Mouse (Mus musculus): ENCODE measurements around the gene Invs. TPM values are rescaled to one million over a fixed set of nuclear protein-coding genes. Genes with fewer than 3 reads are reported as not detected.
A peak's percentile ranks its signal among the peaks of the same experiment; 100 is the strongest.

The Invs gene
- polyA plus RNA-seq, 1 experiment from 2014 or later, result 2.2 TPM

GRCm38 (mm10) chr4:48428054-48428453 lies 148.5 kb downstream of the Invs start:
- no peak for TF ChIP-seq EP300 (optimal IDR thresholded peaks at IDR 0.05)
- TF ChIP-seq CTCF (IDR thresholded peaks at IDR 0.05; ENCODE audit: low read depth), result no peak
- no peaks in the 10 kb centered on the region for H3K9me3 ChIP-seq (ENCODE audit: control insufficient read depth, low read length)
- peaks cover 14% of the 10 kb centered on the region for H3K36me3 ChIP-seq (ENCODE audit: control insufficient read depth, insufficient read depth, low read length)
- no peak overlapping the region for H3K9ac ChIP-seq (ENCODE audit: low read length)
- H3K4me3 ChIP-seq (ENCODE audit: low read depth, low read length), result no peak overlapping the region
- DNase-seq (ENCODE audit: low spot score), result no peak
- no peak overlapping the region for H3K4me2 ChIP-seq (replicated peaks; ENCODE audit: low read depth)
- 52% methylated on average over 2 of the region's 2 CpGs for WGBS
- no peaks in the 10 kb centered on the region for H3K27me3 ChIP-seq (ENCODE audit: control insufficient read depth, insufficient read depth, low read length)
- H3K27ac ChIP-seq (replicated peaks), result no peak overlapping the region
- H3K4me1 ChIP-seq (replicated peaks; ENCODE audit: control insufficient read depth, insufficient read depth), result no peaks in the 10 kb centered on the region
- no peak for ATAC-seq (ENCODE audit: low FRiP score, low TSS enrichment)

DNA sequence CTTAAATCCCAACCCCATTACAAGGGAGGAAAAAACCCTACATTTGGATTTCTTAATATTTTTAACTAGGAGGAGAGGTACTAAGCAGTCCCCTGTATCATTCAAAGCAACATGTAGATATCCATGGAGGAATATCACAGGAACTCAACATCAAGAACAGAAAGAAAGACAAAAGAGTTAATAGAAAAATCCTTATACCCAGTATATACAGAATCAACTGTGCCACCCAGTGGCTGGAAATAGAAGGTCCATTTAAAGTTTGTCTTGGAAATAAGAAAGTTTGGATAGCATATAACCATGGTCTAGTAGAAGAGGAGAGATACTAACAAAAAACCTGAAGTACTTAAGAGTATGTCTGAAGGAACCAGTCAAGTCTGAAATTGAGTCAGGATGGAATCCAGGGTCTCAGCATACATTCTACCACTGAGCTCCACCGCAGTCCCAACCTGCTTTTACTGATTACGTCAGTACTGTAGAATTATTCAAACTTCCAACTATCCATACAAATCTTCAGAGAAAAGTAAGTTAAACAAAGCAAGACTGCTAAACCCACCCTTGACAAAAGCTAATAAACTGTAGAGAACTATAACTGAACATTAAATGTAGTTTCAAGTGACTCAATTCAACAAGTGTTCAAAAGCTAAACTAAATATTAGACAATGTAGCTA lies 174.7 kb downstream of the Invs start:
- TF ChIP-seq EP300 (optimal IDR thresholded peaks at IDR 0.05), result no peak
- TF ChIP-seq CTCF (IDR thresholded peaks at IDR 0.05; ENCODE audit: low read depth), result peak; percentile 61
- DNase-seq (ENCODE audit: low spot score) (no peak), ATAC-seq (ENCODE audit: low FRiP score, low TSS enrichment) (no peak)
- Histone ChIP-seq H3K4me1 (replicated peaks; ENCODE audit: control insufficient read depth, insufficient read depth) (no peaks in the 10 kb centered on the region), H3K27ac (replicated peaks) (no peak overlapping the region), H3K4me3 (ENCODE audit: low read depth, low read length) (no peak overlapping the region), H3K9ac (ENCODE audit: low read length) (no peak overlapping the region), H3K36me3 (ENCODE audit: control insufficient read depth, insufficient read depth, low read length) (peaks cover 12% of the 10 kb centered on the region), H3K27me3 (ENCODE audit: control insufficient read depth, insufficient read depth, low read length) (no peaks in the 10 kb centered on the region), H3K4me2 (replicated peaks; ENCODE audit: low read depth) (no peak overlapping the region), H3K9me3 (ENCODE audit: control insufficient read depth, low read length) (no peaks in the 10 kb centered on the region)
- 80% methylated on average over 2 of the region's 2 CpGs for WGBS

DNA sequence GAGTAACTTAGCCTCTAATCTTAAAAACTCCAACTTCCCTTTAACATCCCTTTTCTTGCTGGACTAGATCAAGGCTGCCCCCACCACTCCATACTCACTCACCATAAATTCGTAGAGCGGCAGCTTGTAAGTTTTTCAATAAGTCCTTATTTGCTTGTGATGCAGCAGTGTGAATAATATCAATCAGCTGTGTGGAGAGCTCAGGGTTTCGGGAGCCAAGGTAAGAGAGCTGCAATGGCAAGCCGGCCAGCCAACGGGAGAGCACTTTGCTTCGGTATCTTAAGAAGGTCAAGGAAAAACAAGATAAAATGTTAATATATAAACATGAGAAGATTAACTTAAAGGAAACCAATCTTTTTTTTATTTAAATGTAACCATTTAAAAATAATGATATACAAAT lies 178.9 kb downstream of the Invs start:
- Histone ChIP-seq H3K36me3 (ENCODE audit: control insufficient read depth, insufficient read depth, low read length) (peaks cover 13% of the 10 kb centered on the region), H3K27me3 (ENCODE audit: control insufficient read depth, insufficient read depth, low read length) (no peaks in the 10 kb centered on the region), H3K4me1 (replicated peaks; ENCODE audit: control insufficient read depth, insufficient read depth) (no peaks in the 10 kb centered on the region), H3K27ac (replicated peaks) (no peak overlapping the region), H3K9me3 (ENCODE audit: control insufficient read depth, low read length) (no peaks in the 10 kb centered on the region), H3K4me3 (ENCODE audit: low read depth, low read length) (no peak overlapping the region), H3K4me2 (replicated peaks; ENCODE audit: low read depth) (no peak overlapping the region), H3K9ac (ENCODE audit: low read length) (no peak overlapping the region)
- TF ChIP-seq CTCF (IDR thresholded peaks at IDR 0.05; ENCODE audit: low read depth) (no peak), EP300 (optimal IDR thresholded peaks at IDR 0.05) (no peak)
- DNase-seq (ENCODE audit: low spot score), result no peak
- no peak for ATAC-seq (ENCODE audit: low FRiP score, low TSS enrichment)
- 83% methylated on average over 6 of the region's 6 CpGs for WGBS

GRCm38 (mm10) chr4:48461060-48461459 lies 181.5 kb downstream of the Invs start:
- no peak overlapping the region for H3K4me2 ChIP-seq (replicated peaks; ENCODE audit: low read depth)
- 0 out of 2 replicates have a peak, but pooled peaks have one; percentile 47 for ATAC-seq (ENCODE audit: low FRiP score, low TSS enrichment)
- 65% methylated on average over 1 of the region's 1 CpGs for whole genome bisulfite sequencing
- H3K9me3 ChIP-seq (ENCODE audit: control insufficient read depth, low read length), result no peaks in the 10 kb centered on the region
- no peak overlapping the region for H3K27ac ChIP-seq (replicated peaks)
- no peak overlapping the region for H3K4me3 ChIP-seq (ENCODE audit: low read depth, low read length)
- H3K27me3 ChIP-seq (ENCODE audit: control insufficient read depth, insufficient read depth, low read length), result no peaks in the 10 kb centered on the region
- no peak overlapping the region for H3K9ac ChIP-seq (ENCODE audit: low read length)
- TF ChIP-seq EP300 (optimal IDR thresholded peaks at IDR 0.05), result no peak
- TF ChIP-seq CTCF (IDR thresholded peaks at IDR 0.05; ENCODE audit: low read depth), result no peak
- DNase-seq (ENCODE audit: low spot score), result no peak
- peaks cover 8% of the 10 kb centered on the region; the same call in 1 of the 2 replicates for H3K36me3 ChIP-seq (ENCODE audit: control insufficient read depth, insufficient read depth, low read length)
- H3K4me1 ChIP-seq (replicated peaks; ENCODE audit: control insufficient read depth, insufficient read depth), result no peaks in the 10 kb centered on the region

DNA sequence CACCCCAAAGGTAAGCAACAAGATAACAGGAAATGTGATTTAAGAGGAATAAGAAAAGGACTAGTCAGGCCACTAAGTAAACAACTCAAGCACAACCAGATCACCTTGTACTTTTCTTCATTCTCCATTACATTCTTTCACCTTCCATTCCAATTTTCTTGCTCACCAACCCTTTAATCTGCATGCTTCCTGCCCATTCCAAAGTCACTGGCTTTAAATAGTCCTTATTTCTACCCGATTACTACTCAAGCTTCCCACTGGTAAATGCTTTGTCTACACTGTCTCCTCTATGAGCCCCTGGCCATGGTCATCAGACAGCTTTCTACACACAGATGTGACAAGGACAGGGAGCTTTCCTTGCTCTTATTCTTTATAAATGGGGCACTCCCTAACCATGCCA lies 191.4 kb downstream of the Invs start:
- H3K36me3 ChIP-seq (ENCODE audit: control insufficient read depth, insufficient read depth, low read length), result 0 out of 2 replicates have a peak, but pooled peaks cover 6% of the 10 kb centered on the region
- H3K9ac ChIP-seq (ENCODE audit: low read length), result no peak overlapping the region
- no peaks in the 10 kb centered on the region for H3K9me3 ChIP-seq (ENCODE audit: control insufficient read depth, low read length)
- no peak overlapping the region for H3K27ac ChIP-seq (replicated peaks)
- TF ChIP-seq EP300 (optimal IDR thresholded peaks at IDR 0.05), result no peak
- TF ChIP-seq CTCF (IDR thresholded peaks at IDR 0.05; ENCODE audit: low read depth), result no peak
- H3K4me2 ChIP-seq (replicated peaks; ENCODE audit: low read depth), result 0 out of 2 replicates have a peak overlapping the region, but pooled peaks have one; percentile 65
- no peaks in the 10 kb centered on the region for H3K27me3 ChIP-seq (ENCODE audit: control insufficient read depth, insufficient read depth, low read length)
- no peak for DNase-seq (ENCODE audit: low spot score)
- H3K4me3 ChIP-seq (ENCODE audit: low read depth, low read length), result no peak overlapping the region
- H3K4me1 ChIP-seq (replicated peaks; ENCODE audit: control insufficient read depth, insufficient read depth), result 0 out of 2 replicates have a peak, but pooled peaks cover 3% of the 10 kb centered on the region
- ATAC-seq (ENCODE audit: low FRiP score, low TSS enrichment), result no peak
- 62% methylated on average over 1 of the region's 1 CpGs for WGBS

DNA sequence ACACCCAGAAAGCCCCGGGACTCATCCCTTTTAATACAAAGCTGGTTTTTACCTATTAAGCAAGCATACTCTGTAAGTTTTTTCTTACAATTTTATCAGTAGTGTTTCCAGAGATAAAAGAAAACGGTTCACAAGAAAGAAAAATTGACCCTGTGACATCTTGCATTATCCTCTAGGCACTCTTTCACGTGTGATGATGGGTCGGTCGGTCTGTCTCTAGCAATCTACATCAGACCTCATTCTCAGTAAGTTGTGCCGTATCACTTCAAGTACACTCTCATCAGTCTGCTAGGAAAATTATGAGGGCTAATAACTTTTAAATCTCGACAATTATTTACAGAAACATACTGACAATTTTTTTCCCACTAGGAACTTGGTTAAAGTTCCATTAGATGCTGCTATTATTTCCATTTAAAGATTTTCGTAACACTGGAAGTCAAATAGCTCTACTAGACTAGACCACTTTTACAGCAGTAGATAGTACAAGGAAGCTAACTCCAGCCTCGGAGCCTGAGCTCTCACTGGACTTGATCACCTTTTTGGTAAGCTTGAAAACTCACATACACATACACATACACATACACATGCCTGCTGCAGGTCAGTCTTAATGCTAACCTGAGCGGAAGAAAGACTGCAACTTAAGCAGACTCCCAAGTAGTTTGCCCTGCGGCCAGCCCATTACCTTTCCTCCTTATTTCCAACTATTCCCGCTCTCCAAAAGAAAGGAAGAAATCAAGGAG lies 192.7 kb downstream of the Invs start:
- ATAC-seq (ENCODE audit: low FRiP score, low TSS enrichment), result no peak
- Histone ChIP-seq H3K9ac (ENCODE audit: low read length) (peak overlapping the region; percentile 91), H3K36me3 (ENCODE audit: control insufficient read depth, insufficient read depth, low read length) (0 out of 2 replicates have a peak, but pooled peaks cover 6% of the 10 kb centered on the region), H3K4me1 (replicated peaks; ENCODE audit: control insufficient read depth, insufficient read depth) (0 out of 2 replicates have a peak, but pooled peaks cover 3% of the 10 kb centered on the region), H3K4me3 (ENCODE audit: low read depth, low read length) (peak overlapping the region; percentile 84), H3K27ac (replicated peaks) (0 out of 2 replicates have a peak overlapping the region, but pooled peaks have one; percentile 82), H3K9me3 (ENCODE audit: control insufficient read depth, low read length) (no peaks in the 10 kb centered on the region), H3K27me3 (ENCODE audit: control insufficient read depth, insufficient read depth, low read length) (no peaks in the 10 kb centered on the region), H3K4me2 (replicated peaks; ENCODE audit: low read depth) (peak overlapping the region; percentile 65)
- TF ChIP-seq EP300 (optimal IDR thresholded peaks at IDR 0.05), result no peak
- TF ChIP-seq CTCF (IDR thresholded peaks at IDR 0.05; ENCODE audit: low read depth), result no peak
- DNase-seq (ENCODE audit: low spot score), result peak; percentile 18
- 7% methylated on average over 12 of the region's 12 CpGs for WGBS

Data from stomach, postnatal 0 days (tissue).